Mouse (Mus musculus): ENCODE data around the gene Clic4. TPM values are rescaled to one million over a fixed set of nuclear protein-coding genes. Genes with fewer than 3 reads are reported as not detected.

Gene Clic4
- polyA plus RNA-seq, 1 experiment from 2014 or later, result 56.1 TPM

GRCm38 (mm10) chr4:135232563-135232962 is 40.1 kb downstream of the Clic4 start:
- Histone ChIP-seq H3K4me3 (ENCODE audit: low read length) (no peak overlapping the region), H3K9ac (ENCODE audit: low read depth, low read length) (no peak overlapping the region), H3K4me1 (ENCODE audit: control insufficient read depth, insufficient read depth, low read depth, low read length) (peaks cover 2% of the 10 kb centered on the region; the same call in 1 of the 2 replicates), H3K4me2 (ENCODE audit: low read length) (no peak overlapping the region), H3K36me3 (ENCODE audit: control insufficient read depth, insufficient read depth, low read length) (no peaks in the 10 kb centered on the region), H3K27me3 (replicated peaks; ENCODE audit: control insufficient read depth, insufficient read depth, low read length) (no peaks in the 10 kb centered on the region), H3K9me3 (ENCODE audit: control insufficient read depth, low read length) (no peaks in the 10 kb centered on the region), H3K27ac (ENCODE audit: low read depth, low read length) (no peak overlapping the region)
- WGBS, result 87% methylated on average over 5 of the region's 5 CpGs
- no peak for ATAC-seq

- Histone ChIP-seq H3K9me3 (ENCODE audit: control insufficient read depth, low read length) (no peaks in the 10 kb centered on the region), H3K27ac (ENCODE audit: low read depth, low read length) (no peak overlapping the region), H3K4me3 (ENCODE audit: low read length) (no peak overlapping the region), H3K9ac (ENCODE audit: low read depth, low read length) (no peak overlapping the region), H3K4me2 (ENCODE audit: low read length) (no peak overlapping the region), H3K4me1 (ENCODE audit: control insufficient read depth, insufficient read depth, low read depth, low read length) (peaks cover 2% of the 10 kb centered on the region; the same call in 1 of the 2 replicates), H3K27me3 (replicated peaks; ENCODE audit: control insufficient read depth, insufficient read depth, low read length) (no peaks in the 10 kb centered on the region), H3K36me3 (ENCODE audit: control insufficient read depth, insufficient read depth, low read length) (no peaks in the 10 kb centered on the region)
- ATAC-seq, result no peak
- WGBS, result 83% methylated on average over 5 of the region's 5 CpGs
These were observed 41.1 kb downstream of the Clic4 start for GRCm38 (mm10) chr4:135231543-135231942.

GRCm38 (mm10) chr4:135231136-135231535 is 41.5 kb downstream of the Clic4 start:
- Histone ChIP-seq H3K27ac (ENCODE audit: low read depth, low read length) (no peak overlapping the region), H3K4me3 (ENCODE audit: low read length) (no peak overlapping the region), H3K9ac (ENCODE audit: low read depth, low read length) (no peak overlapping the region), H3K4me2 (ENCODE audit: low read length) (no peak overlapping the region), H3K4me1 (ENCODE audit: control insufficient read depth, insufficient read depth, low read depth, low read length) (peaks cover 2% of the 10 kb centered on the region; the same call in 1 of the 2 replicates), H3K9me3 (ENCODE audit: control insufficient read depth, low read length) (no peaks in the 10 kb centered on the region), H3K36me3 (ENCODE audit: control insufficient read depth, insufficient read depth, low read length) (no peaks in the 10 kb centered on the region), H3K27me3 (replicated peaks; ENCODE audit: control insufficient read depth, insufficient read depth, low read length) (no peaks in the 10 kb centered on the region)
- ATAC-seq, result no peak
- WGBS, result 75% methylated on average over 3 of the region's 3 CpGs

GRCm38 (mm10) chr4:135230661-135231060 is 42.0 kb downstream of the Clic4 start:
- no peaks in the 10 kb centered on the region for H3K27me3 ChIP-seq (replicated peaks; ENCODE audit: control insufficient read depth, insufficient read depth, low read length)
- H3K4me1 ChIP-seq (ENCODE audit: control insufficient read depth, insufficient read depth, low read depth, low read length), result peaks cover 2% of the 10 kb centered on the region; the same call in 1 of the 2 replicates
- WGBS, result 59% methylated on average over 5 of the region's 5 CpGs
- H3K4me3 ChIP-seq (ENCODE audit: low read length), result no peak overlapping the region
- ATAC-seq, result no peak; the same call in 1 of the 2 replicates
- H3K9ac ChIP-seq (ENCODE audit: low read depth, low read length), result no peak overlapping the region
- H3K27ac ChIP-seq (ENCODE audit: low read depth, low read length), result no peak overlapping the region
- no peaks in the 10 kb centered on the region for H3K9me3 ChIP-seq (ENCODE audit: control insufficient read depth, low read length)
- H3K36me3 ChIP-seq (ENCODE audit: control insufficient read depth, insufficient read depth, low read length), result no peaks in the 10 kb centered on the region
- H3K4me2 ChIP-seq (ENCODE audit: low read length), result no peak overlapping the region

- no peak for ATAC-seq
- peaks cover 2% of the 10 kb centered on the region; the same call in 1 of the 2 replicates for H3K4me1 ChIP-seq (ENCODE audit: control insufficient read depth, insufficient read depth, low read depth, low read length)
- no peaks in the 10 kb centered on the region for H3K9me3 ChIP-seq (ENCODE audit: control insufficient read depth, low read length)
- H3K27me3 ChIP-seq (replicated peaks; ENCODE audit: control insufficient read depth, insufficient read depth, low read length), result no peaks in the 10 kb centered on the region
- no peak overlapping the region for H3K27ac ChIP-seq (ENCODE audit: low read depth, low read length)
- 79% methylated on average over 4 of the region's 4 CpGs for WGBS
- no peak overlapping the region for H3K9ac ChIP-seq (ENCODE audit: low read depth, low read length)
- no peaks in the 10 kb centered on the region for H3K36me3 ChIP-seq (ENCODE audit: control insufficient read depth, insufficient read depth, low read length)
- H3K4me2 ChIP-seq (ENCODE audit: low read length), result no peak overlapping the region
- no peak overlapping the region for H3K4me3 ChIP-seq (ENCODE audit: low read length)
These were observed 42.7 kb downstream of the Clic4 start for GRCm38 (mm10) chr4:135229871-135230270.

GRCm38 (mm10) chr4:135228136-135228535 is 44.5 kb downstream of the Clic4 start:
- Histone ChIP-seq H3K4me2 (ENCODE audit: low read length) (no peak overlapping the region), H3K4me1 (ENCODE audit: control insufficient read depth, insufficient read depth, low read depth, low read length) (peaks cover 2% of the 10 kb centered on the region; the same call in 1 of the 2 replicates), H3K27ac (ENCODE audit: low read depth, low read length) (no peak overlapping the region), H3K9me3 (ENCODE audit: control insufficient read depth, low read length) (no peaks in the 10 kb centered on the region), H3K36me3 (ENCODE audit: control insufficient read depth, insufficient read depth, low read length) (no peaks in the 10 kb centered on the region), H3K9ac (ENCODE audit: low read depth, low read length) (no peak overlapping the region), H3K27me3 (replicated peaks; ENCODE audit: control insufficient read depth, insufficient read depth, low read length) (no peaks in the 10 kb centered on the region), H3K4me3 (ENCODE audit: low read length) (no peak overlapping the region)
- 88% methylated on average over 3 of the region's 3 CpGs for WGBS
- no peak for ATAC-seq

- H3K27me3 ChIP-seq (replicated peaks; ENCODE audit: control insufficient read depth, insufficient read depth, low read length), result no peaks in the 10 kb centered on the region
- ATAC-seq, result no peak
- H3K4me2 ChIP-seq (ENCODE audit: low read length), result no peak overlapping the region
- 91% methylated on average over 12 of the region's 12 CpGs for WGBS
- H3K9ac ChIP-seq (ENCODE audit: low read depth, low read length), result no peak overlapping the region
- H3K4me3 ChIP-seq (ENCODE audit: low read length), result no peak overlapping the region
- no peaks in the 10 kb centered on the region for H3K9me3 ChIP-seq (ENCODE audit: control insufficient read depth, low read length)
- peaks cover 2% of the 10 kb centered on the region; the same call in 1 of the 2 replicates for H3K4me1 ChIP-seq (ENCODE audit: control insufficient read depth, insufficient read depth, low read depth, low read length)
- H3K36me3 ChIP-seq (ENCODE audit: control insufficient read depth, insufficient read depth, low read length), result no peaks in the 10 kb centered on the region
- H3K27ac ChIP-seq (ENCODE audit: low read depth, low read length), result no peak overlapping the region
These were observed 46.5 kb downstream of the Clic4 start for GRCm38 (mm10) chr4:135226008-135226667.

GRCm38 (mm10) chr4:135223808-135224207 is 48.8 kb downstream of the Clic4 start:
- H3K27me3 ChIP-seq (replicated peaks; ENCODE audit: control insufficient read depth, insufficient read depth, low read length), result no peaks in the 10 kb centered on the region
- 75% methylated on average over 9 of the region's 9 CpGs for WGBS
- H3K9me3 ChIP-seq (ENCODE audit: control insufficient read depth, low read length), result no peaks in the 10 kb centered on the region
- no peak overlapping the region for H3K4me3 ChIP-seq (ENCODE audit: low read length)
- H3K36me3 ChIP-seq (ENCODE audit: control insufficient read depth, insufficient read depth, low read length), result no peaks in the 10 kb centered on the region
- no peak overlapping the region for H3K4me2 ChIP-seq (ENCODE audit: low read length)
- no peak overlapping the region for H3K9ac ChIP-seq (ENCODE audit: low read depth, low read length)
- no peak for ATAC-seq
- H3K4me1 ChIP-seq (ENCODE audit: control insufficient read depth, insufficient read depth, low read depth, low read length), result no peaks in the 10 kb centered on the region
- H3K27ac ChIP-seq (ENCODE audit: low read depth, low read length), result no peak overlapping the region

GRCm38 (mm10) chr4:135221632-135222407 is 50.8 kb downstream of the Clic4 start:
- 82% methylated on average over 12 of the region's 12 CpGs for WGBS
- Histone ChIP-seq H3K4me2 (ENCODE audit: low read length) (no peak overlapping the region), H3K9me3 (ENCODE audit: control insufficient read depth, low read length) (no peaks in the 10 kb centered on the region), H3K4me1 (ENCODE audit: control insufficient read depth, insufficient read depth, low read depth, low read length) (no peaks in the 10 kb centered on the region), H3K27ac (ENCODE audit: low read depth, low read length) (no peak overlapping the region), H3K4me3 (ENCODE audit: low read length) (no peak overlapping the region), H3K9ac (ENCODE audit: low read depth, low read length) (no peak overlapping the region), H3K27me3 (replicated peaks; ENCODE audit: control insufficient read depth, insufficient read depth, low read length) (no peaks in the 10 kb centered on the region), H3K36me3 (ENCODE audit: control insufficient read depth, insufficient read depth, low read length) (peaks cover 5% of the 10 kb centered on the region)
- no peak for ATAC-seq

Measured in hindbrain, embryonic 16.5 days (tissue).